Mouse (Mus musculus) right cerebral cortex, postnatal 10 days (tissue): ENCODE data around the gene Defb43.

Experiments
- DNase-seq, 2 experiments: peaks; one replicate each; pipeline ENCODE4 v3.0.0; 2021; ENCODE audit warnings: low spot score in 2 of 2

Defb43 gene

GRCm38 (mm10) chr14:63011471-63011870 lies at the start of gene Defb43:
Gene Defb43 (plus strand): TSS chr14:63011771.
- DNase-seq: no peak

GRCm38 (mm10) chr14:62963632-62964031 lies 47.9 kb upstream of the Defb43 start:
- no peak for DNase-seq

GRCm38 (mm10) chr14:62965342-62965741 lies 46.2 kb upstream of the Defb43 start:
- DNase-seq: no peak

- DNase-seq: no peak
Measured at GRCm38 (mm10) chr14:62965811-62966520, 45.6 kb upstream of the Defb43 start.

- peak; percentile 57 to 81 for DNase-seq
Measured at GRCm38 (mm10) chr14:62975046-62975445, 36.5 kb upstream of the Defb43 start.

- no peak for DNase-seq
Measured at GRCm38 (mm10) chr14:62979815-62980214, 31.8 kb upstream of the Defb43 start.

GRCm38 (mm10) chr14:62984410-62984809 lies 27.2 kb upstream of the Defb43 start, which contains the start of gene Defb48:
Gene Defb48 (minus strand): TSS chr14:62984510.
- DNase-seq: no peak

- no peak for DNase-seq
Measured at GRCm38 (mm10) chr14:62991271-62991670, 20.3 kb upstream of the Defb43 start.

GRCm38 (mm10) chr14:62991849-62992510 lies 19.6 kb upstream of the Defb43 start:
- no peak for DNase-seq

GRCm38 (mm10) chr14:62997777-62998176 lies 13.8 kb upstream of the Defb43 start, which contains the start of gene Defb47:
Gene Defb47 (plus strand): TSS chr14:62998077.
- DNase-seq: no peak

GRCm38 (mm10) chr14:62998977-62999376 lies 12.6 kb upstream of the Defb43 start:
- DNase-seq: no peak

- DNase-seq: no peak
Measured at GRCm38 (mm10) chr14:63002588-63002987, 9.0 kb upstream of the Defb43 start.

- DNase-seq: no peak
Measured at GRCm38 (mm10) chr14:63013082-63013481, 1.5 kb downstream of the Defb43 start.

GRCm38 (mm10) chr14:63014667-63015066 lies 3.1 kb downstream of the Defb43 start:
- DNase-seq: no peak

GRCm38 (mm10) chr14:63020524-63021156 lies 9.1 kb downstream of the Defb43 start:
- no peak for DNase-seq

- DNase-seq: no peak
Measured at GRCm38 (mm10) chr14:63046691-63047090, 35.1 kb downstream of the Defb43 start, which contains the start of gene Defb42. Gene Defb42 (plus strand): TSS chr14:63046991.

- DNase-seq: no peak
Measured at GRCm38 (mm10) chr14:63049910-63050370, 38.4 kb downstream of the Defb43 start, which contains the start of gene Defb30. Gene Defb30 (minus strand): TSS chr14:63049960.

- DNase-seq: peak in 1 of 2 experiments; percentile 59
Measured at GRCm38 (mm10) chr14:63050769-63051168, 39.2 kb downstream of the Defb43 start.

GRCm38 (mm10) chr14:63054729-63055128 lies 43.2 kb downstream of the Defb43 start:
- DNase-seq: peak; percentile 33 to 38

- DNase-seq: no peak
Measured at GRCm38 (mm10) chr14:63060361-63060760, 48.8 kb downstream of the Defb43 start.

- no peak for DNase-seq
Measured at GRCm38 (mm10) chr14:63062184-63062583, 50.6 kb downstream of the Defb43 start.

GRCm38 (mm10) chr14:63065391-63065790 lies 53.8 kb downstream of the Defb43 start:
- no peak for DNase-seq
